Mouse (Mus musculus): ENCODE results near the gene Foxa2. TPM values are rescaled to one million over a fixed set of nuclear protein-coding genes. Genes with fewer than 3 reads are reported as not detected.

Gene Foxa2
- polyA plus RNA-seq, 2 experiments: 2.8 to 3.2 TPM

GRCm38 (mm10) chr2:148040236-148041121 is 6.3 kb downstream of the Foxa2 start:
- DNase-seq (ENCODE audit: low read depth in 3 of 3, low spot score in 3 of 3): no peak
- Histone ChIP-seq H3K9me3 (ENCODE audit: control insufficient read depth, low read length) (no peaks in the 10 kb centered on the region), H3K9ac (replicated peaks) (no peak overlapping the region), H3K27me3 (ENCODE audit: control insufficient read depth, insufficient read depth, low read length) (peaks cover 92% of the 10 kb centered on the region), H3K4me1 (replicated peaks; ENCODE audit: control insufficient read depth in 2 of 2, insufficient read depth in 2 of 2, low read length in 1 of 2) (no peaks in the 10 kb centered on the region), H3K36me3 (replicated peaks; ENCODE audit: control insufficient read depth, insufficient read depth, low read depth) (no peaks in the 10 kb centered on the region), H3K27ac (no peak overlapping the region), H3K4me2 (ENCODE audit: low read depth) (peak overlapping the region; percentile 6), H3K4me3 (ENCODE audit: insufficient read depth in 1 of 2, low read depth in 2 of 2, low read length in 2 of 2) (peak overlapping the region in 1 of 2 experiments; percentile 45; a peak in 1 of 4 replicates)
- 2% methylated on average over 37 of the region's 37 CpGs for WGBS (ENCODE audit: insufficient replicate concordance)
- no peak for ATAC-seq (ENCODE audit: insufficient read depth)
- TF ChIP-seq CTCF (IDR thresholded peaks at IDR 0.05; ENCODE audit: low read depth): no peak
- TF ChIP-seq EP300 (IDR thresholded peaks at IDR 0.05; ENCODE audit: low read depth): no peak

- Histone ChIP-seq H3K4me3 (ENCODE audit: insufficient read depth in 1 of 2, low read depth in 2 of 2, low read length in 2 of 2) (peak overlapping the region; percentile 40 to 45), H3K4me1 (replicated peaks; ENCODE audit: control insufficient read depth in 2 of 2, insufficient read depth in 2 of 2, low read length in 1 of 2) (no peaks in the 10 kb centered on the region), H3K9ac (replicated peaks) (no peak overlapping the region), H3K36me3 (replicated peaks; ENCODE audit: control insufficient read depth, insufficient read depth, low read depth) (no peaks in the 10 kb centered on the region), H3K4me2 (ENCODE audit: low read depth) (peak overlapping the region; percentile 25), H3K9me3 (ENCODE audit: control insufficient read depth, low read length) (no peaks in the 10 kb centered on the region), H3K27me3 (ENCODE audit: control insufficient read depth, insufficient read depth, low read length) (peaks cover 89% of the 10 kb centered on the region), H3K27ac (no peak overlapping the region)
- 2% methylated on average over 53 of the region's 53 CpGs for WGBS (ENCODE audit: insufficient replicate concordance)
- TF ChIP-seq CTCF (IDR thresholded peaks at IDR 0.05; ENCODE audit: low read depth) (no peak), EP300 (IDR thresholded peaks at IDR 0.05; ENCODE audit: low read depth) (no peak)
- ATAC-seq (ENCODE audit: insufficient read depth): peak; percentile 40
- DNase-seq (ENCODE audit: low read depth in 3 of 3, low spot score in 3 of 3): no peak
Observed at GRCm38 (mm10) chr2:148039351-148040235, 7.2 kb downstream of the Foxa2 start.

GRCm38 (mm10) chr2:148038366-148039310 is 8.1 kb downstream of the Foxa2 start:
- WGBS (ENCODE audit: insufficient replicate concordance): 2% methylated on average over 42 of the region's 42 CpGs
- TF ChIP-seq CTCF (IDR thresholded peaks at IDR 0.05; ENCODE audit: low read depth): no peak
- no peak for TF ChIP-seq EP300 (IDR thresholded peaks at IDR 0.05; ENCODE audit: low read depth)

GRCm38 (mm10) chr2:148036611-148037160 is 10.1 kb downstream of the Foxa2 start:
- DNase-seq (ENCODE audit: low read depth in 3 of 3, low spot score in 3 of 3): no peak
- no peak for ATAC-seq (ENCODE audit: insufficient read depth)
- no peak overlapping the region for H3K4me3 ChIP-seq (ENCODE audit: insufficient read depth in 1 of 2, low read depth in 2 of 2, low read length in 2 of 2)
- no peaks in the 10 kb centered on the region for H3K9me3 ChIP-seq (ENCODE audit: control insufficient read depth, low read length)
- H3K4me2 ChIP-seq (ENCODE audit: low read depth): no peak overlapping the region
- H3K27me3 ChIP-seq (ENCODE audit: control insufficient read depth, insufficient read depth, low read length): peaks cover 63% of the 10 kb centered on the region
- H3K9ac ChIP-seq (replicated peaks): no peak overlapping the region
- no peak overlapping the region for H3K27ac ChIP-seq
- no peaks in the 10 kb centered on the region for H3K36me3 ChIP-seq (replicated peaks; ENCODE audit: control insufficient read depth, insufficient read depth, low read depth)
- TF ChIP-seq CTCF (IDR thresholded peaks at IDR 0.05; ENCODE audit: low read depth): no peak
- no peak for TF ChIP-seq EP300 (IDR thresholded peaks at IDR 0.05; ENCODE audit: low read depth)
- no peaks in the 10 kb centered on the region for H3K4me1 ChIP-seq (replicated peaks; ENCODE audit: control insufficient read depth in 2 of 2, insufficient read depth in 2 of 2, low read length in 1 of 2)
- WGBS (ENCODE audit: insufficient replicate concordance): 8% methylated on average over 4 of the region's 4 CpGs

More at GRCm38 (mm10) chr2:148038366-148039310, 8.1 kb downstream of the Foxa2 start:
- Histone ChIP-seq H3K27me3 (ENCODE audit: control insufficient read depth, insufficient read depth, low read length) (peaks cover 79% of the 10 kb centered on the region), H3K9me3 (ENCODE audit: control insufficient read depth, low read length) (no peaks in the 10 kb centered on the region), H3K9ac (replicated peaks) (no peak overlapping the region), H3K27ac (no peak overlapping the region), H3K4me2 (ENCODE audit: low read depth) (peak overlapping the region; percentile 41), H3K4me3 (ENCODE audit: insufficient read depth in 1 of 2, low read depth in 2 of 2, low read length in 2 of 2) (peak overlapping the region; percentile 40 to 45), H3K36me3 (replicated peaks; ENCODE audit: control insufficient read depth, insufficient read depth, low read depth) (no peaks in the 10 kb centered on the region), H3K4me1 (replicated peaks; ENCODE audit: control insufficient read depth in 2 of 2, insufficient read depth in 2 of 2, low read length in 1 of 2) (no peaks in the 10 kb centered on the region)
- no peak for DNase-seq (ENCODE audit: low read depth in 3 of 3, low spot score in 3 of 3)
- ATAC-seq (ENCODE audit: insufficient read depth): no peak

Data from liver, embryonic 14.5 days (tissue).